Mouse (Mus musculus) neural tube, embryonic 15.5 days (tissue): Measurements from ENCODE around the gene Popdc3. TPM values are rescaled to one million over a fixed set of nuclear protein-coding genes. Genes with fewer than 3 reads are reported as not detected.

Experiments used
- ATAC-seq: fragments of 200-750 bp; cut with Nextera tagmentation; 2 replicates; pipeline ENCODE4 v1.8.0; 2017; ENCODE audit warnings: mild to moderate bottlenecking, moderate TSS enrichment, moderate library complexity; ENCODE audit not compliant: low FRiP score
- H3K27ac ChIP-seq: fragments of 300-500 bp; sonication (generic); replicated peaks from 2 replicates; pipeline ENCODE4 v1.5.1; 2015; ENCODE audit warnings: mild to moderate bottlenecking, inconsistent platforms
- H3K27me3 ChIP-seq: fragments of 300-500 bp; sonication (generic); replicated peaks from 2 replicates; pipeline ENCODE4 v1.6.1; 2015; ENCODE audit warnings: inconsistent platforms
- H3K36me3 ChIP-seq: fragments of 300-500 bp; sonication (generic); 2 replicates; pipeline ENCODE4 v1.6.1; 2015; ENCODE audit warnings: inconsistent platforms
- H3K4me1 ChIP-seq: fragments of 300-500 bp; sonication (generic); 2 replicates; pipeline ENCODE4 v1.6.1; 2015; ENCODE audit warnings: inconsistent platforms
- H3K4me2 ChIP-seq: fragments of 300-500 bp; sonication (generic); 2 replicates; pipeline ENCODE4 v1.6.1; 2015; ENCODE audit warnings: inconsistent platforms, mild to moderate bottlenecking, moderate library complexity
- H3K4me3 ChIP-seq: fragments of 300-500 bp; sonication (generic); replicated peaks from 2 replicates; pipeline ENCODE4 v1.5.1; 2015; ENCODE audit warnings: mild to moderate bottlenecking, inconsistent platforms
- H3K9ac ChIP-seq: fragments of 300-500 bp; sonication (generic); replicated peaks from 2 replicates; pipeline ENCODE4 v1.6.1; 2015; ENCODE audit warnings: mild to moderate bottlenecking, inconsistent platforms
- H3K9me3 ChIP-seq: fragments of 300-500 bp; sonication (generic); replicated peaks from 2 replicates; pipeline ENCODE4 v1.6.1; 2016; ENCODE audit warnings: inconsistent platforms
- WGBS: fragments of 180-500 bp; shearing (Covaris S2); methylation state at CpG from one replicate; pipeline ENCODE4 v1.1.7; 2015; ENCODE audit warnings: mixed read lengths; 5-methylcytosine and 5-hydroxymethylcytosine counted together
- polyA plus RNA-seq: library from polyadenylated mRNA; unstranded; fragments of >200 nt; fragmentation: Nextera tagmentation; extraction: Ambion mirVana; gene quantifications from 2 replicates; pipeline ENCODE4 v1.2.1, GENCODE M21; 2015

Gene Popdc3
- polyA plus RNA-seq, 1 experiment from 2014 or later: 3.8 TPM

DNA sequence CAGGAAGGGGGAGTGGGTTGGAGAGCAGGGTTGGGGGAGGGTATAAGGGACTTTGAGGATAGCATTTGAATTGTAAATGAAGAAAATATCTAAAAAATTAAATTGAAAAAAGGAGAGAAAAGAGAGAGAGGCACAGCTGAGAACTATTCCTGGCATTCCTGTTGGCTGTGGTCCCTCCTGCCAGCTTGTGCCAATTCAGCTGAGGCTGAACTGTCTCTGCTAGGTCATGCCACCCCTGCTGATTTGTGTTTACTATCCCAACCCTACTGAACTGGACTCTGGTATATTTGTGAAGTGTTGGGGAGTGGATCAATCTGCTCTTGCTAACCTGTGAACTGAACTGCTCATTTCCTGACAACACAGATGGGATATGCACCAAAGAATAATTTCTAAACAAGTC is 32.3 kb downstream of the Popdc3 start:
- Histone ChIP-seq H3K4me1 (no peaks in the 10 kb centered on the region), H3K9ac (no peak overlapping the region), H3K27me3 (no peaks in the 10 kb centered on the region), H3K27ac (no peak overlapping the region), H3K9me3 (no peaks in the 10 kb centered on the region), H3K4me3 (no peak overlapping the region), H3K4me2 (no peak overlapping the region), H3K36me3 (no peaks in the 10 kb centered on the region)
- ATAC-seq: no peak

DNA sequence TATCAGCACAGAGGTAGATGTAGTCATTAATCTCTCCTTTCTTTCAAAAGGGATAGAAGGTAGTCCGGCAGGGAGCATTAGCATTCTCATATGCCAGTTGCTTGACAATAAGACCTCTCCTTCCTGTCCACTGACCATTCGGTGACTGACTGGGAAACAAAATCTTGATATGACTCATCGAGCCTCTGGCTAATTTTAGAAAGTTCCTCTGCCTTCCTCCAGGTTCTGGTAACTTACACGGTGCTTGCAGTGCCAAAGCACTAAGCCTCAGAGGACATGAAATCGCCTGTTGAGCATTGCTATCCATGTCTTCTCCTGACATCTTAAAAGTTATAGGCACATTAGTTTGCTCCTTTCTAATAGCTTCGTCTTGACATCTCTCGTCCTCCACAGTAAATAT is 38.8 kb downstream of the Popdc3 start:
- Histone ChIP-seq H3K4me3 (no peak overlapping the region), H3K9ac (no peak overlapping the region)

DNA sequence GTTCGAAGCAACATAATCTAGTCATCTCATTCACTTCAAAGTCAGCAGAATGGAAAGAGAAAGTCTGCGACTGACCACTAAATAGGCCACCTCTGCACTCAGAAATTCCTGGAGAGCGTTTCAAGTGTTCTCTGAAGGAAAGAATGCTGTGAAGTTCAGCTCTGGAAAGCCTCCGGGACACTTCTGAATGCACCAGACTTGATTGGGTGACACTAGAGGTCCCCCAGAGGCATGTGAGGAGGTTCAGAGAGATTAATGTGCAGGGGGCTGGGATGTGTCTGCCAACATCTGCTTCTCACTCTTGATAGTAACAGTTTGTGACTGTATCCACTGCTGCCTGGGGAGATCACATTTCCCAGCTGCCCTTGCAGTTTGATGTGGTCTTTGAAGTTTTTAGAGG is 52.1 kb downstream of the Popdc3 start:
- no peak for ATAC-seq
- 35% methylated on average over 4 of the region's 4 CpGs for WGBS
- Histone ChIP-seq H3K4me3 (no peak overlapping the region), H3K4me2 (no peak overlapping the region), H3K36me3 (no peaks in the 10 kb centered on the region), H3K27me3 (no peaks in the 10 kb centered on the region), H3K9ac (no peak overlapping the region), H3K9me3 (no peaks in the 10 kb centered on the region), H3K27ac (no peak overlapping the region), H3K4me1 (peaks cover 5% of the 10 kb centered on the region; the same call in 1 of the 2 replicates)

More for the DNA sequence above, 38.8 kb downstream of the Popdc3 start:
- Histone ChIP-seq H3K27ac (no peak overlapping the region), H3K4me1 (no peaks in the 10 kb centered on the region), H3K4me2 (no peak overlapping the region), H3K9me3 (no peaks in the 10 kb centered on the region), H3K36me3 (no peaks in the 10 kb centered on the region), H3K27me3 (no peaks in the 10 kb centered on the region)
- ATAC-seq: no peak
- WGBS: 88% methylated on average over 7 of the region's 7 CpGs

DNA sequence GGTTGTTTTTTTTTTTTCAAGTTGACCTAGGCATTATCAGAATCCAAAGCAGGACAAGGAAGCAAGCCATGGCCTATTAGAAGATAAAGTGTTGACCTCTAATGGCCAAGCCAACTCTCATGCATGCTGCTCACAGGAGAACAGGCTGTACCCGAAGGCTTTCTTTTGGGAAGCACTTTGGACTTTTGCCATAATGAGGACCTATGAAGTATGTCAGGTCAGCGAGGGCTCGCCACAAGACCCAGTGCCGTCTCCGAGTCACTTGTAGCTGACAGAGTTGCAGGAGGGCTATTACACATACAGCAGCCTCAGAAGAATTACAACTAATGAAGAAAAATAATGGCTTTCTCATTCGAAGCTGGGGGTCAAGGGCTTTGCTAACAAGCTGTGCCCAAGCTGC is 55.5 kb downstream of the Popdc3 start:
- 70% methylated on average over 6 of the region's 6 CpGs for WGBS
- no peak overlapping the region for H3K9ac ChIP-seq
- no peaks in the 10 kb centered on the region for H3K36me3 ChIP-seq
- no peaks in the 10 kb centered on the region for H3K9me3 ChIP-seq
- H3K27me3 ChIP-seq: no peaks in the 10 kb centered on the region
- ATAC-seq: no peak
- no peak overlapping the region for H3K4me3 ChIP-seq
- H3K27ac ChIP-seq: no peak overlapping the region
- no peak overlapping the region for H3K4me2 ChIP-seq
- H3K4me1 ChIP-seq: peaks cover 5% of the 10 kb centered on the region; the same call in 1 of the 2 replicates

DNA sequence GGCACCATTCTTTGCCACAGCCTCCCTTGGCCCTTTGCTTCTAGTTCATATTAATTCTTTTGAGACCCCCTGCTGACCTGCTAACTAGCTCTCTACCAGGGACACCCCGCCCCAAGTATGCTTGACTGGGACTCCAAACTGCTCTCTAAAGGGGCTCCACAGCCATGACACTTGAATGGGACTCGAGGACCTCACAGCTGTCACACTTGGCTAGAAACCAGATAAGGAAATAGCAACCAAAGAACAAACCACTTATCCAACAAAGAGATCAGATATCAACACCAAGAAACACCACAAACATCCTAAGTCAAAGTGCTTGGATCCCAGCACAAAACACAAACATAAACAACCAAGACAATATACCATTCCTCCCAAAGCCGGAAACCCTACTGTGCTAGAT is 58.4 kb downstream of the Popdc3 start:
- H3K9ac ChIP-seq: no peak overlapping the region
- H3K4me1 ChIP-seq: no peaks in the 10 kb centered on the region; the same call in 1 of the 2 replicates
- WGBS: 73% methylated on average over 3 of the region's 3 CpGs
- H3K4me3 ChIP-seq: no peak overlapping the region
- H3K27ac ChIP-seq: no peak overlapping the region
- H3K36me3 ChIP-seq: no peaks in the 10 kb centered on the region
- ATAC-seq: no peak
- no peak overlapping the region for H3K4me2 ChIP-seq
- H3K27me3 ChIP-seq: no peaks in the 10 kb centered on the region
- no peaks in the 10 kb centered on the region for H3K9me3 ChIP-seq

DNA sequence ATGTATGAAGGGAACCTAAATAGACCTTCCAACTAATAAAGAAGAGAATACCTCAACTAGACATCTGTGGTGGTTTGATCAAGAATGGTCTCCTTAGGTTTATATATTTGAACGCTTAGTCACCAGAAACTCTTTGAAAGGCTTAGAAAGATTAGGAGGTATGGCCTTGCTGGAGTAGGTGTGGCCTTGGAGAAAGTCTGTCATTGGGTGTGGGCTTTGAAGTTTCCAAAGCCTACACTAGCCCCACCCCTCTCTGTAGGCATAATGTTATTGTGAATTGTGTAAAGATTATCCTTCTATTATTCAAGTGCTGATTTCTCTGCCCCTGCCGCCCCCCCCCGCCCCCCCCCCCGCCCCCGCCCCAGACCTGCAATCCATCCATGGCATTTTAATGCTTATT is 59.6 kb downstream of the Popdc3 start:
- H3K9me3 ChIP-seq: no peaks in the 10 kb centered on the region
- H3K27me3 ChIP-seq: no peaks in the 10 kb centered on the region
- H3K27ac ChIP-seq: no peak overlapping the region
- no peaks in the 10 kb centered on the region; the same call in 1 of the 2 replicates for H3K4me1 ChIP-seq
- H3K4me2 ChIP-seq: no peak overlapping the region
- no peaks in the 10 kb centered on the region for H3K36me3 ChIP-seq
- H3K4me3 ChIP-seq: no peak overlapping the region
- ATAC-seq: no peak
- no peak overlapping the region for H3K9ac ChIP-seq
- WGBS: 84% methylated on average over 5 of the region's 5 CpGs

DNA sequence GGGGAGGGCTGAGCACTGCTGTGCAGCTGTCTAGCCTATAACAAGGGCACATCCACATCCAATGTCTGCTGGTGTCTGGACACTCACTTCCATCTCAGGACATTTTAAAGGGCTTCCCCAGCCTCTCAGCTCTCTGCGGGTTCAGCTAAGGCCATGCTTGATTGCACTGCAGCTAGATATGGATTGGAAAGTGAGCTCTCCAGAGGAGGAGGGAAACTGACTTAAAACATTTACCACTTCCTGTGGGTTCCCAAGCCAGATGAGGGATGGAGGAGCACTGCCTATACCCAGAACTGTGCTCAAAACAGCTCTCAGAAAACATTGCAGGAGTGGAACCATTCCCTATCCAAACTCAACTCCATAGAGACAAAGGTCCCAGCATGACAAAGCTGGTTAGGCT is 82.6 kb downstream of the Popdc3 start:
- H3K4me1 ChIP-seq: no peaks in the 10 kb centered on the region
- no peak overlapping the region for H3K4me2 ChIP-seq
- 88% methylated on average over 1 of the region's 1 CpGs for WGBS
- no peak overlapping the region for H3K27ac ChIP-seq
- no peak overlapping the region for H3K4me3 ChIP-seq
- H3K9ac ChIP-seq: no peak overlapping the region
- no peaks in the 10 kb centered on the region for H3K9me3 ChIP-seq
- ATAC-seq: no peak
- H3K27me3 ChIP-seq: no peaks in the 10 kb centered on the region
- H3K36me3 ChIP-seq: no peaks in the 10 kb centered on the region

DNA sequence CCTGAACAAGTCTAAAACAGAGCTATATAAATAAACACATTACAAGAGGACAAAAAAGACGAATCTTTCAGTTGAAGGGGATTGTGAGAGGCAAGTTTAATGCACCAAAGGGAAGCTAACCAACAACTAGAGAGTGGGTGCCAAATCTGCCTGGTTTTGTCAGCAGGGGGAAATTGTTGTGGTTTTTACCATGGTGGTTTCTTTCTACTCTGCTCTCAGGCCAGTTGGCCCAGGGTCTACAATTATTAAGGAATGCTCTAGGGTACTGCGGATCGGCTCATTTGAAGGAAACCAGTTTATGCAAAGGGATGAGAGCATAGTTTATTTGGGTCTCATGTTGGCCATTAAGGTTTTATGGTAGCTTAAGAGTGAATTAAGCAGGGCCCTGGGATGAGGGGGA is 84.2 kb downstream of the Popdc3 start:
- Histone ChIP-seq H3K4me3 (no peak overlapping the region), H3K4me1 (no peaks in the 10 kb centered on the region), H3K36me3 (no peaks in the 10 kb centered on the region), H3K4me2 (no peak overlapping the region), H3K9ac (no peak overlapping the region), H3K27ac (no peak overlapping the region), H3K27me3 (no peaks in the 10 kb centered on the region), H3K9me3 (no peaks in the 10 kb centered on the region)
- ATAC-seq: no peak
- 67% methylated on average over 3 of the region's 3 CpGs for WGBS

DNA sequence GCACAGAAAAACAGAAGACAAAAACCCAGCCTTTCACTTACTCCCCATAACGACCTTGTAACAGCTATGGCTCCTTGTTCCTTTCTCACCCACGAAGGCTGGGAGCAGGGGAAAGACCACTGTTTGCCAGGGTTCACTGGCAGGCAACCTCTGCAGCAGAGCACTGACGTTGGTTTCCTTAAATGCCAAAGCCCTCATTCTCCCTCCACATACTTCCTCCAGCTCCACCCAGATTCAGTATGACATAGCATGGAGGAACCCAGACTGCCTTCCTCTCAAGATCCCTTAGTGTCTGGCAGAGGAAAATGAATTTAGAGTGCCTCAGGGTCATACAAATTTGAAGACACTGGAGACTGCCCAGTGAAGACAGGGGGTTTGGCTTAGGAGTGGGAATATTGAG is 98.6 kb downstream of the Popdc3 start:
- H3K9me3 ChIP-seq: no peaks in the 10 kb centered on the region
- no peaks in the 10 kb centered on the region for H3K27me3 ChIP-seq
- no peak for ATAC-seq
- H3K36me3 ChIP-seq: no peaks in the 10 kb centered on the region
- H3K4me3 ChIP-seq: no peak overlapping the region
- 57% methylated on average over 3 of the region's 3 CpGs for WGBS
- no peaks in the 10 kb centered on the region for H3K4me1 ChIP-seq
- no peak overlapping the region for H3K27ac ChIP-seq
- no peak overlapping the region for H3K9ac ChIP-seq
- H3K4me2 ChIP-seq: no peak overlapping the region

DNA sequence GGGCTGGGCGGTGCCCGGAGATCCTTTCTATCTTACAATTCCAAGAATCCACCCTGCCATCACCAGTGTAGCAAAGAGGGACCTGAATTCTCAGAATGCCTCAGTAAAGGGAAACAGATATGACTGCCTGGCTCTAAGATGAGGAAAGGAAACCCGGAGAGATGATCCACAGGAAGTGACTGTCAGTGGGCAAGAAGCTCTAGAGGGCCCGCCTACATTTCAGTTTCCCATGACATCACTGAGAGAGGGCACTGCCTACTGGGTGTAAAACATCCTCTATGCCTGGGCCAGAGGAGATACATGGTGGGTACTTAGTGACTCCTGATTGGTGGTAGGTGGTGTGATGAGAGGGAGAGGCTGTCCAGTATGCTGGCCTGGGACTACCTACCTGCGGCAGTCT is 99.1 kb downstream of the Popdc3 start:
- Histone ChIP-seq H3K27me3 (no peaks in the 10 kb centered on the region), H3K27ac (no peak overlapping the region), H3K4me3 (no peak overlapping the region), H3K4me1 (no peaks in the 10 kb centered on the region), H3K9me3 (no peaks in the 10 kb centered on the region), H3K9ac (no peak overlapping the region), H3K4me2 (no peak overlapping the region), H3K36me3 (no peaks in the 10 kb centered on the region)
- WGBS: 92% methylated on average over 5 of the region's 5 CpGs
- no peak for ATAC-seq

DNA sequence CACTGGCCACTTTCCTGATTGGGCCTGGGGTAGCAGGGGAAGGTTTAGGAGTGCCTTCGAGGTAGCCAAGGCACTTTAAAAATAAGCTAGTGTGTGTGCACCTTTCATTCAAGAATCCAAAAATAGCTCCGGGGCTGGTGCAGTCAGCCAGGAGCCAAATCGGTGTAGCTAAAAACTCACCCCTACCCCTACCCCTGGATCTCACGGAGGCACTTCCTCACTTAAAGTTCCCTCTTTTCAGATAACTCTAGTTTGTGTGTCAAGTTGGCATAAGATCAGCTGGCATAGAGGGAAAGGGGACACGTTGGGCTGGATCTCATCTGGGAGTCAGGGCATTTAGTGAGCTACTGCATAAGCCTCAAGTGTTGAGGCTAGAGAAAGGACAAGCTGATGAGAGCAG is 107.8 kb downstream of the Popdc3 start:
- 87% methylated on average over 5 of the region's 5 CpGs for WGBS

DNA sequence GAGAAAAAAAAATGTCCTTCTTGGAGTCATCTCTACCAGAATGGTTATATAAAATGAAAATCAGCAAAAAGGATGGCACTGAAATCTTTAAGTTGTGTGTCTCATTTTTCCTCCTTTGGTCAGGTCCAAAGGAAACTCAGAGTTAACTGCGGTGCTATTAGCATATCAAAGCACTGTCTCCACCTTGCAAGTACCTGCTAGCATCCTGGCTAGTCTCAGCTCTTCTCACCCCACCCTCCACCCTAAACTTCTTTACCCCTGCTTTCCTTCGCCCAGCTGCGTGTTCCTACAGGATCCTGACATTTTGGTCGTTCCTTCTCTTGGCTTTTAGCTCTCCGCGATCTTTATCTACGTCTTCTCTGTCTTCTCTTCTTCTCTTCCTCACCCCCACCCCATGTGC is 110.5 kb downstream of the Popdc3 start:
- no peaks in the 10 kb centered on the region for H3K9me3 ChIP-seq
- H3K27me3 ChIP-seq: peaks cover 22% of the 10 kb centered on the region
- WGBS: 52% methylated on average over 7 of the region's 7 CpGs
- ATAC-seq: no peak
- no peak overlapping the region for H3K4me3 ChIP-seq
- peaks cover 10% of the 10 kb centered on the region for H3K4me1 ChIP-seq
- no peaks in the 10 kb centered on the region for H3K36me3 ChIP-seq
- H3K4me2 ChIP-seq: no peak overlapping the region
- H3K9ac ChIP-seq: no peak overlapping the region
- no peak overlapping the region for H3K27ac ChIP-seq

More for the DNA sequence above, 107.8 kb downstream of the Popdc3 start:
- Histone ChIP-seq H3K4me3 (no peak overlapping the region), H3K36me3 (no peaks in the 10 kb centered on the region), H3K9me3 (no peaks in the 10 kb centered on the region), H3K27ac (no peak overlapping the region), H3K27me3 (peaks cover 18% of the 10 kb centered on the region), H3K4me2 (no peak overlapping the region), H3K4me1 (peaks cover 10% of the 10 kb centered on the region), H3K9ac (no peak overlapping the region)
- no peak for ATAC-seq
